Mouse (Mus musculus): ENCODE data around the gene Slc2a6. TPM values are rescaled to one million over a fixed set of nuclear protein-coding genes. Genes with fewer than 3 reads are reported as not detected.
A peak's percentile ranks its signal among the peaks of the same experiment; 100 is the strongest.

Slc2a6 gene
- total and polyA plus RNA-seq, 3 experiments = 2.6 to 3.2 TPM; not detected in 1

DNA sequence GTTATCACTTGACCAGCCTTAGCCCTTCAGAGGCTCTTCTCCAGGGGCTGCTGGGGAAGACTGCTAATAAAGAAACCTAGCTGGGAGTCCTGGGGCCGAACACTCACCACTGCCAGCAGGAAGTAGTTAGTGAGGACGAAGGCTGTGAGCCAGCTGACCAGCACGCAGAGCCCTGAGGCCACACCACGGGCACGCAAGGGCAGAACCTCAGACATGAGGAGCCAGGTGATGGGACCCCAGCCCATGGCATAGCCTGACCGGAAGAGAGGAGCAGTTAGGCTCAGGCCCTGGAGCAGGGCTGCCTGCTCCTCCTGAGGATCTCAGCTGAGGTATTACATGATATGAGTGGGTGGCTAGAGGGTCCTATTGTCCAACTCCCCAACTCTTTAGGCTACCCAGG, 5.2 kb downstream of the Slc2a6 start:
- peaks cover 0 to 13% of the 10 kb centered on the region in 2 experiments; a peak in 2 of 4 replicates for H3K4me1 ChIP-seq (ENCODE audit: control insufficient read depth in 1 of 2, insufficient read depth in 2 of 2, low read length in 2 of 2)
- no peaks in the 10 kb centered on the region for H3K79me2 ChIP-seq (ENCODE audit: control insufficient read depth, insufficient read depth, low read length, poor library complexity)
- no peak overlapping the region for H3K9ac ChIP-seq (ENCODE audit: control insufficient read depth, low read depth, low read length, poor library complexity, severe bottlenecking)
- no peak for DNase-seq (ENCODE audit: low read depth, low spot score)
- TF ChIP-seq MAFK (IDR thresholded peaks at IDR 0.05; ENCODE audit: borderline replicate concordance, low read depth, low read length) (no peak), POLR2A (IDR thresholded peaks at IDR 0.05; ENCODE audit: control insufficient read depth in 1 of 2, insufficient read depth in 1 of 2, low read depth in 1 of 2, low read length in 2 of 2, poor library complexity in 1 of 2) (0 out of 4 replicates have a peak, but pooled peaks of 1 of the 2 experiments have one; percentile 13), ZC3H11A (IDR thresholded peaks at IDR 0.05; ENCODE audit: low read depth, low read length) (no peak), NRF1 (IDR thresholded peaks at IDR 0.05; ENCODE audit: insufficient read depth, low read depth, low read length, poor library complexity, severe bottlenecking) (no peak), SIN3A (IDR thresholded peaks at IDR 0.05; ENCODE audit: low read length) (no peak), MEF2A (IDR thresholded peaks at IDR 0.05; ENCODE audit: extremely low read depth, insufficient replicate concordance, low read depth, low read length, poor library complexity, severe bottlenecking) (no peak), RCOR1 (IDR thresholded peaks at IDR 0.05; ENCODE audit: low read depth, low read length) (no peak), MAX (IDR thresholded peaks at IDR 0.05; ENCODE audit: low read length) (no peak), POLR2AphosphoS2 (IDR thresholded peaks at IDR 0.05; ENCODE audit: low read length) (peak; percentile 28; the same call in 1 of the 2 replicates), USF1 (IDR thresholded peaks at IDR 0.05; ENCODE audit: low read depth, low read length) (no peak), ZMIZ1 (IDR thresholded peaks at IDR 0.05; ENCODE audit: low read depth, low read length) (no peak), EP300 (IDR thresholded peaks at IDR 0.05; ENCODE audit: low read depth in 1 of 2, low read length in 2 of 2) (no peak), CHD1 (IDR thresholded peaks at IDR 0.05; ENCODE audit: low read depth, low read length) (no peak)
- no peaks in the 10 kb centered on the region for H3K27me3 ChIP-seq (ENCODE audit: control insufficient read depth in 1 of 2, insufficient read depth in 2 of 2, low read length in 2 of 2)
- no peak overlapping the region for H3K4me3 ChIP-seq (ENCODE audit: control insufficient read depth in 1 of 2, insufficient read depth in 1 of 2, low read depth in 2 of 2, low read length in 2 of 2)
- H3K9me3 ChIP-seq (replicated peaks; ENCODE audit: insufficient read depth, low read length) = no peaks in the 10 kb centered on the region
- no peak overlapping the region for H3K27ac ChIP-seq (ENCODE audit: control insufficient read depth, low read depth, low read length)
- H3K36me3 ChIP-seq (ENCODE audit: control insufficient read depth in 1 of 2, insufficient read depth in 2 of 2, low read length in 2 of 2) = peaks cover 3 to 4% of the 10 kb centered on the region in 2 experiments; a peak in 2 of 4 replicates

GRCm38 (mm10) chr2:27021103-27021502, 6.7 kb downstream of the Slc2a6 start:
- Histone ChIP-seq H3K36me3 (ENCODE audit: control insufficient read depth in 1 of 2, insufficient read depth in 2 of 2, low read length in 2 of 2) (peaks cover 0 to 3% of the 10 kb centered on the region in 2 experiments; a peak in 1 of 4 replicates), H3K9me3 (replicated peaks; ENCODE audit: insufficient read depth, low read length) (no peaks in the 10 kb centered on the region), H3K4me3 (ENCODE audit: control insufficient read depth in 1 of 2, insufficient read depth in 1 of 2, low read depth in 2 of 2, low read length in 2 of 2) (no peak overlapping the region), H3K27ac (ENCODE audit: control insufficient read depth, low read depth, low read length) (no peak overlapping the region), H3K9ac (ENCODE audit: control insufficient read depth, low read depth, low read length, poor library complexity, severe bottlenecking) (no peak overlapping the region), H3K27me3 (ENCODE audit: control insufficient read depth in 1 of 2, insufficient read depth in 2 of 2, low read length in 2 of 2) (no peaks in the 10 kb centered on the region), H3K79me2 (ENCODE audit: control insufficient read depth, insufficient read depth, low read length, poor library complexity) (no peaks in the 10 kb centered on the region), H3K4me1 (ENCODE audit: control insufficient read depth in 1 of 2, insufficient read depth in 2 of 2, low read length in 2 of 2) (no peaks in the 10 kb centered on the region)
- no peak for DNase-seq (ENCODE audit: low read depth, low spot score)
- TF ChIP-seq EP300 (IDR thresholded peaks at IDR 0.05; ENCODE audit: low read depth in 1 of 2, low read length in 2 of 2) (no peak), ZKSCAN1 (IDR thresholded peaks at IDR 0.05; ENCODE audit: low read depth, low read length) (no peak), MAZ (IDR thresholded peaks at IDR 0.05; ENCODE audit: low read depth, low read length) (no peak), ZNF384 (IDR thresholded peaks at IDR 0.05; ENCODE audit: low read depth, low read length) (no peak), MYC (IDR thresholded peaks at IDR 0.05; ENCODE audit: low read depth, low read length) (no peak), SIN3A (IDR thresholded peaks at IDR 0.05; ENCODE audit: low read length) (no peak), MEF2A (IDR thresholded peaks at IDR 0.05; ENCODE audit: extremely low read depth, insufficient replicate concordance, low read depth, low read length, poor library complexity, severe bottlenecking) (no peak), ELF1 (IDR thresholded peaks at IDR 0.05; ENCODE audit: low read depth, low read length) (no peak), MAX (IDR thresholded peaks at IDR 0.05; ENCODE audit: low read length) (no peak), ETS1 (IDR thresholded peaks at IDR 0.05; ENCODE audit: low read depth, low read length) (no peak), NELFE (IDR thresholded peaks at IDR 0.05; ENCODE audit: low read depth, low read length) (no peak), TAL1 (IDR thresholded peaks at IDR 0.05; ENCODE audit: low read length) (no peak), GABPA (IDR thresholded peaks at IDR 0.05; ENCODE audit: low read depth, low read length) (no peak), USF1 (IDR thresholded peaks at IDR 0.05; ENCODE audit: low read depth, low read length) (no peak), MAFK (IDR thresholded peaks at IDR 0.05; ENCODE audit: borderline replicate concordance, low read depth, low read length) (no peak), USF2 (IDR thresholded peaks at IDR 0.05; ENCODE audit: borderline replicate concordance in 1 of 2, insufficient read depth in 1 of 2, low read depth in 1 of 2, low read length in 2 of 2) (no peak), NRF1 (IDR thresholded peaks at IDR 0.05; ENCODE audit: insufficient read depth, low read depth, low read length, poor library complexity, severe bottlenecking) (no peak)
